ENCODE assay signal across 17 mouse cellular contexts in the genomic region with DNA sequence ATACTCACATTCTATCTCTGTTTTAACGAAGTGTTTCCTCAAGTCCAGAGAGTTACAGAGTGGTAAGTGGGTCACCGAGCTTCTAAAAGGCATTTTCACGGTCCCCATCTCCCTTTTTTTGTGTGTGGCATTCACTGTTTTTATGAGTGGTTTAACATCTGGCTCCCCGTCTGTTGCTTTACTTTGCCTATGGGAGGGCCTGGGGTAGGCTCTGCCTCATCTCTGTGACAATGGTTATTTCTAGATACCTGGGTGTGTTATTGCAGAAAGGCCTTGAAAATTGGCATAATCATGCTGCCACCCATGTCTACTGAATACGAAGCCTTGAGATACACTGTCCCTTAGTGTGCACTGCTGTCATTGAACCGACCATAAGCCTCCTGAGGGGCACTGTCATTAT.
"Had no signal": no experiment of that assay in that cellular context is flagged by ENCODE, and none has a peak within 500 bp of the region (broad histone marks: within the 10 kb centered on the region; RNA-seq: fewer than 3 reads in every experiment).

No protein-coding gene starts in this region.

- ATAC-seq: hindbrain, postnatal 0 days; intestine, embryonic 16.5 days; liver, embryonic 12.5 days had no signal

- DNase-seq: gastrocnemius, postnatal 14 days; gastrocnemius, postnatal 36 days; heart, adult 11 months; heart, adult 2 months; heart, postnatal 14 days; heart, postnatal 36 days; kidney, adult 11 months; kidney, adult 2 months; kidney, adult 9 months; kidney, postnatal 14 days; kidney, postnatal 36 days; layer of hippocampus, adult 9-11 months; layer of hippocampus, postnatal 36 days; left cerebral cortex, postnatal 4 days had no signal
